ENCODE assay signal across 8 mouse cellular contexts in genomic region chr3:36863881-36864280, GRCm38 (mm10). TPM values are rescaled to one million over a fixed set of nuclear protein-coding genes. Genes with fewer than 3 reads are reported as not detected.
DNase-seq lines count a peak whose midpoint lies in the region; ATAC-seq and TF ChIP-seq lines count a peak whose summit lies in the region.

No protein-coding gene starts in this region.

- no peaks in the 10 kb centered on the region; the same call in 1 of the 2 replicates for H3K4me1 ChIP-seq in cortical plate, adult 2 months (ENCODE audit: control insufficient read depth, insufficient read depth, low read length)
- H3K4me1 ChIP-seq in hindbrain, postnatal 0 days (ENCODE audit: insufficient read depth, low read length): peaks cover 6% of the 10 kb centered on the region; the same call in 1 of the 2 replicates
- H3K4me1 ChIP-seq in midbrain, postnatal 0 days (ENCODE audit: insufficient read depth, low read length): peaks cover 4% of the 10 kb centered on the region

- no peak for ATAC-seq in hindbrain, postnatal 0 days
- ATAC-seq in midbrain, postnatal 0 days (ENCODE audit: low FRiP score): no peak

- no peak for TF ChIP-seq CTCF in layer of hippocampus, adult 2 months (conservative IDR thresholded peaks at IDR 0.05)
- TF ChIP-seq CTCF in cortical plate, adult 2 months (IDR thresholded peaks at IDR 0.05; ENCODE audit: extremely low read depth, insufficient read depth, low read length): no peak
- TF ChIP-seq CTCF in hindbrain, postnatal 0 days (IDR thresholded peaks at IDR 0.05; ENCODE audit: low read depth): no peak
- no peak for TF ChIP-seq CTCF in midbrain, postnatal 0 days (IDR thresholded peaks at IDR 0.05)

- DNase-seq in layer of hippocampus, adult 2 months (ENCODE audit: low spot score in 2 of 2): no peak
- no peak for DNase-seq in layer of hippocampus, adult 18-20 months (ENCODE audit: low spot score in 2 of 2)
- DNase-seq in hindbrain, postnatal 0 days (ENCODE audit: low spot score): no peak
- DNase-seq in midbrain, postnatal 0 days (ENCODE audit: low spot score): no peak
- no peak for DNase-seq in ovary, postnatal 14 days (ENCODE audit: low spot score)
- no peak for DNase-seq in cerebellum, adult 9-10 months
- DNase-seq in embryo, embryonic 9.5 days (ENCODE audit: extremely low spot score): no peak

- no peaks in the 10 kb centered on the region for H3K9me3 ChIP-seq in hindbrain, postnatal 0 days (ENCODE audit: low read length)
- no peaks in the 10 kb centered on the region for H3K9me3 ChIP-seq in midbrain, postnatal 0 days (ENCODE audit: low read length)

- no peaks in the 10 kb centered on the region for H3K27me3 ChIP-seq in hindbrain, postnatal 0 days (ENCODE audit: insufficient read depth, low read length)
- no peaks in the 10 kb centered on the region for H3K27me3 ChIP-seq in midbrain, postnatal 0 days (ENCODE audit: insufficient read depth, low read length)

- no peak for TF ChIP-seq POLR2A in cortical plate, adult 2 months (IDR thresholded peaks at IDR 0.05; ENCODE audit: extremely low read depth, insufficient read depth, low read length)

- peaks cover 5% of the 10 kb centered on the region; the same call in 1 of the 2 replicates for H3K36me3 ChIP-seq in hindbrain, postnatal 0 days (ENCODE audit: insufficient read depth, low read length)
- H3K36me3 ChIP-seq in midbrain, postnatal 0 days (ENCODE audit: insufficient read depth, low read length): peaks cover 7% of the 10 kb centered on the region; the same call in 1 of the 2 replicates

- H3K4me2 ChIP-seq in hindbrain, postnatal 0 days (ENCODE audit: low read depth, low read length): peak overlapping the region; percentile 82
- peak overlapping the region; percentile 67 for H3K4me2 ChIP-seq in midbrain, postnatal 0 days (ENCODE audit: low read depth, low read length, poor library complexity, severe bottlenecking)

- H3K9ac ChIP-seq in hindbrain, postnatal 0 days (replicated peaks; ENCODE audit: low read length): peak overlapping the region; percentile 82; the same call in 1 of the 2 replicates
- H3K9ac ChIP-seq in midbrain, postnatal 0 days (replicated peaks; ENCODE audit: low read length, poor library complexity, severe bottlenecking): peak overlapping the region; percentile 90

- 0 out of 2 replicates have a peak overlapping the region, but pooled peaks have one; percentile 93 for H3K27ac ChIP-seq in layer of hippocampus, adult 2 months
- no peak overlapping the region for H3K27ac ChIP-seq in cortical plate, adult 2 months (ENCODE audit: insufficient read depth, low read length)
- no peak overlapping the region for H3K27ac ChIP-seq in hindbrain, postnatal 0 days
- no peak overlapping the region for H3K27ac ChIP-seq in midbrain, postnatal 0 days (ENCODE audit: low read depth, low read length)

- H3K4me3 ChIP-seq in layer of hippocampus, adult 2 months: peak overlapping the region; percentile 97
- H3K4me3 ChIP-seq in cortical plate, adult 2 months (ENCODE audit: insufficient read depth, low read length): peak overlapping the region; percentile 71
- H3K4me3 ChIP-seq in hindbrain, postnatal 0 days (ENCODE audit: low read length): peak overlapping the region; percentile 77
- H3K4me3 ChIP-seq in midbrain, postnatal 0 days (ENCODE audit: low read depth, low read length): peak overlapping the region; percentile 78

- 80% methylated on average over 4 of the region's 4 CpGs for WGBS in hindbrain, postnatal 0 days
- WGBS in midbrain, postnatal 0 days: 76% methylated on average over 4 of the region's 4 CpGs

RNA-seq across cellular contexts. Expression of gene 4932438A13Rik, which starts 1.0 kb away (rescaled TPM):
- 10 to 100 TPM; 95.0 to 98.2 TPM for total RNA-seq in layer of hippocampus, adult 2 months (2021)
- total RNA-seq in layer of hippocampus, adult 18-20 months (2021): 10 to 100 TPM; 87.8 to 88.3 TPM
- polyA plus RNA-seq in cortical plate, adult 2 months (2012; rRNA removed): 48.3 and 50.5 TPM in 2 replicates
- 52.9 and 75.9 TPM in 2 replicates for total RNA-seq in hindbrain, postnatal 0 days (2014; rRNA removed)
- 50.7 and 58.9 TPM in 2 replicates for polyA plus RNA-seq in hindbrain, postnatal 0 days (2015; fragmentation: Nextera tagmentation; extraction: Ambion mirVana)
- total RNA-seq in midbrain, postnatal 0 days (2014; rRNA removed): 62.2 and 93.7 TPM in 2 replicates
- 54.4 and 63.9 TPM in 2 replicates for polyA plus RNA-seq in midbrain, postnatal 0 days (2015; fragmentation: Nextera tagmentation; extraction: Ambion mirVana)
